Mouse (Mus musculus) kidney, postnatal 4 days (tissue): ENCODE results near the gene Cmtr1.
"Not testable (repeated sequence)": the region's sequence is repeated elsewhere in the genome, so short reads cannot be mapped to it uniquely, and the experiment has no call there.

Source experiments
- DNase-seq, 2 experiments: peaks; one replicate each; pipeline ENCODE4 v3.0.0; 2021; ENCODE audit warnings: mixed read lengths in 2 of 2

The Cmtr1 gene

DNA sequence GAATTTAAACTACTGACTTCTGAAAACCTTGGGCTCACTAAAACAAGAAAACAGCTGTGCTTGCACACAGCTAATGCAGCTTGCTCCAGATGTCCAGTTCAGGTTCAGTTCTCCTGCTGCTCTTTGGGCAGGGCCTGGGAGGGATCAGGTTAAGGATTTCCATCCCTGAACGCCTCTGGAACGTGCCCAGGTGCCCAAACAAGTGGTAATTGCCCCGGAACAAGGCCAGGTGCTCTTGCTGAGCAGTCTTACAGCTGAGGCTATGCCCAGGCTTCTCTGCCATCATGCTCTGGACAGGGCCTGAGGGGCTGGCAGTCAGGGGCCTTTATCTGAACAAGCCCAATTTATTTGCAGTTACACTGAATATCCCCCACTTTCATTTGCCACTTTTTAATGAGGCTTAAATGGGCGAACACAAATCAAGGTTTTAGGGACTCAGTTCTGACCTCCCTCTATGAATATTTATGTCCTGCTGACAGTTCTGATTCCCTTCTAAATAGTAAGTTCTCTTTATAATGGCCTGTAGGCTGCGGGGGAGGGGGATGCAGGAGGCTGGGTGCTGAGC lies 46.7 kb downstream of the Cmtr1 start:
- peak in 1 of 2 experiments; percentile 46 for DNase-seq

DNA sequence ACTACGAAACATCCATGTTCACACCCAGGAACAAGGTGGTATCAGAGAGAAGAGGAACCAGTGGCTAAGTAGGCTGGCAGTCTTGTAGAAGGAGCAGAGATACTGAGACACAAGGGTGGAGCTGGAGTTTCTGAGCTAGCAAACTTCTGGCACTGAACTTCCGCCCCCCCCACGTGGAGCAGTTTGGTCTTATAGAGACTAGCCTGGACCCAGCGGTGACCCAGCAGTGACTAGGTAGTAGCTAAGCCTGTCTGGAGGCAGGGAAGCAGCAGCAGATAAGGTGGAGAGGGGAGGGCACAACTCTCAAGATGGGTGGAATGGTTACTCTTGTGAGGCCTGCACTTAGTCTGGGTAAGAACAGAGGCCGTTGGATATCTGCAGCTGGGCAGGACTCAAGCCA lies 48.4 kb downstream of the Cmtr1 start:
- DNase-seq, result no peak

DNA sequence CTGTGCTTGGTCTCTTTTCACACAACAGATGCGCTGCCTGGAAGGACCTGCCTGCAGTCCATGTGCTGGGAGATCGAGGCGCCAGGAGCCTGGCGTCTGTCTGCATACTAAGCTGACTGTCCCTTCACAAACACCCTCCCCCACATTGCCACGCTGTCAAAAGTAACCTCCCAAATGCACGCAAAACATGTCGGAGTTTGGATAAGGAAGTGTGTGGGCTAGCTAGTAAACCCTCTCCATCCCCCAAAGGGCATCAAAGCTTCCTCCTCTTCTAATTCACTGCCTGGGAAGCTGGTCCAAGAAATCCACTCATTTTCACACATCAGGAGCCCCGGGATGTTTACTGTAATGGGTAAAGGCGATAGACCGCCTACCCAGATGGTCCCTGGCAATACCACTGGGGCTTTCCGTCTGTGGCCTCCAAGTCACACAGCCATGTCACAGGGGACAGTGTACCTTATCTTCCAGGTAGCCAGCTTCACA lies 50.2 kb downstream of the Cmtr1 start:
- DNase-seq, result peak in 1 of 2 experiments; percentile 31

DNA sequence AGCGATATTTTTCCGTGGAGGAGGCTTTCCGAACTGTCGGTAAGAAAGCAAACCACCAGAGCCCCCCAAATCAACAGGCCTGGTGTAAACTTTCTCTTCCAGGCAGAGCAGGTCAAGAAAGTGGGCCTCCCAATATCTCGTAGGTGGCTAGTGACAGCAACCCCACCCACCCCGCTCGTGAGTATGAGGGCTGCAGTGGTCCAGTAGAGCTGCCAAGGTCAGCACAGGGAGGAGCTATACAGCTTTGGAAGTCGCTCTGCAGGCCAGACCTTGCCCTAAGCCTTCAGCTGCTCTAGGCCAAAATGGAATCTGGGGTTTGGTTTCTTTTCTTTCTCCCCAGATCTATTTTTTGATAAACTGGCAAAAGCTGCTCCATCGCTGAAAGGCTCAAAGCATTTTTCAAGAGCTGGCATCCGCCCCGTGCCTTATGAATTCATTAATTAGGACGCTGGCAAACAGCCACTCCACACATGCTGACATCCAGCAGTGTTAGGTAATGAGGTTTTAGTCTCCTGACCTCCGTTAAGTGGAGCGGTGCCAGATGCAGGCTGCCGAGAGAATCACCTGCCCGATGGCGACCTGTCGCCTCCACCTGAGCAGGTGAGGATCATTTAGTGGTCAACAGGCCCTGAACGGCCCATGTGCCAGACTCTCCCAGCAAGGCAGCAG lies 50.8 kb downstream of the Cmtr1 start:
- peak; percentile 61 to 72 for DNase-seq

DNA sequence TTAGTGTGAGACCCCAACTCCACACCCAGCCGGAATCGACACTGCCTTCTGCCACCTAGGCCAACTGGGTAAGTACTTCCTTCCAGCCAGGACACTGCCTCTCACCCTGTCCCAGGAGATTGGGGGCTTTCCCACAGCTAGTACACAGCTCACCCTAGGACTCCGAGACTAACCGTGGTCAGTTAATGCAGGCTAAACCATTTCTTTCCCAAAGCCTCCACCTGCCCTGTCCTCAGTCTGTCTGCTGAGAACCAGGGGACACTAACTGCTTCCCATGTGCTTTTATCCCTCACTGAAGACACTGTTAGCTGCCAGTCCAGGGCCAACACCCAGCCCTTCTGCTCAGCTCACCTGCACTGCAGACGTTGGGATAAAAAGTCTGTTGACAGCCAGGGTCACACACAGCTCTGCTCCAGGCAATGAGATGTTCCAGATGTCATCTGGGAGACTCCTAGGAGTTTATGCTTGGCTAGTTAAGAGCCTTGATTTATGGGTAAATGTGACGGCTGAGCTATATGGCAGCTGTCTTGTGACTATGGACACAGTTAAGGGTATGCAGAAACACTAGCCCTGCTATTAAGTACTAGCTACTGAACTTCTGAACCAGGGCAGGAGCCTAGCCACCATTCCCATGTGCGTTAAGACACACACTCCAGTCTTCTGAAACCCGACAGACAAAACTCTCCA lies 51.5 kb downstream of the Cmtr1 start:
- DNase-seq, result no peak

DNA sequence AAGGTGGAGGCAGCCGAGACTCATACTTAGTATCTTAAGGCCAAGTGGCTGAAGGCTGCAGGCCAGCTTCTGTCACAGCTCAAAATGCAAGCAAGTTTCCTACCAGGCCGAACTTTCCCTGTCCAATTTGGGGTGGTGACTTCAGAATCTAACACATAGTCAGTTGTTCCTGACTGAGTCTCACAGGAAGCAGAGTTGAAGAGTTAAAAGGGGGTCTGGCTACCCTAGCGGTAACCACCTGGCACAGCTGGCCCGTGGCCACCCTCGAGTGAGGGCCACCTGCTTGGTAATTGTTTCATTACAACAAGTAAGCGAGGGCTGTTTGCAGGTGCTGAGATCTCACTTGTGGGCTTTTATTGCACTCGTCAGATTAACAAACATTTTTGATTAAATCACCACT lies 52.2 kb downstream of the Cmtr1 start:
- DNase-seq, result peak in 1 of 2 experiments; percentile 39

DNA sequence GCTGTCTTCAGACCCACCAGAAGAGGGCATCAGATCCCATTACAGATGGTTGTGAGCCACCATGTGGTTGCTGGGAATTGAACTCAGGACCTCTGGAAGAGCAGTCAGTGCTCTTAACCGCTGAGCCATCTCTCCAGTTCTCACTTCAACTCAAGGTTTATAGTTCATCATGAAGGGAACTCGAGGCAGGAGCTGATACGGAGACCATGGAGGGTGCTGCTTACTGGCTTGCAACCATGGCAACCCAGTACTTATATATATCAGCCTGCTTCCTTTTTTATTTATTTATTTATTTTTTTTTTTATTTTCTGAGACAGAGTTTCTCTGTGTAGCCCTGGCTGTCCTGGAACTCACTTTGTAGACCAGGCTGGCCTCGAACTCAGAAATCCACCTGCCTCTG lies 53.3 kb downstream of the Cmtr1 start:
- not testable (repeated sequence) for DNase-seq

DNA sequence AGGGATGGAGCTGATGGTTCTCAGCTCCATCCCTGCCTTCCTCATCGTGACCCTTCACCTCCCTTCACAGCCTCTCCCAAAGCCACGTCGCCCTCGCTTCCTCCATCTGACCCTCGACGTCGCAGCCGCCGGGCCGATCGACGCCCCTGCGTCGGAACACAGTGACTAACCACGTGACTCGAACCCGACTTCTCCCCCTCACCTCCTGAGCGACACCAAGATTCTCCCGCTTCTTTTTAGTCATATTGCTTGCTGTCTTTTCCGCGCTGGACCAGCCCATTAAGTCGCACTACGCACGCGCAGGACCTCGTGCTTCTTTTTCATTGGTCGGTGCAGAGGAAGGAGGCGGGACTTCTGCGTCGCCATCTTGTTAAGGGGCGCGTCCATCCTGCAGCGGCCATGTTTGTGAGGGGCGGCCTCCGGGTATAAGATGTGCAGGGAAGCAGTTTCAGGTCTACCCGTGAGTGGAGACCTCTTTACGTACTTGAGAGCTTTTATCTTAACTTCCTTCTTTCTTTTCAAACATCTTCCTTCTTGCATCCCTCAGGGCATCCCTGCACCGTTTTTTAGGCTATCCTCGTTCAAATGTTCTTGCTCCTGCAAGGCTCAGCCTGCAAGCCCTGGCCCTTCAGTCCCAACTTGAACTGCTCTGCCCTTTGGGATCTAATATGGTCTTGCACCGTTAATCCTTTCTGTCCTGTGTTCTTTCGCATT lies 56.5 kb downstream of the Cmtr1 start, which contains the start of gene Ccdc167:
Ccdc167 (minus strand) TSS at position 313 of the 714 bp plus-strand sequence.
- DNase-seq, result peak; percentile 96 to 97

DNA sequence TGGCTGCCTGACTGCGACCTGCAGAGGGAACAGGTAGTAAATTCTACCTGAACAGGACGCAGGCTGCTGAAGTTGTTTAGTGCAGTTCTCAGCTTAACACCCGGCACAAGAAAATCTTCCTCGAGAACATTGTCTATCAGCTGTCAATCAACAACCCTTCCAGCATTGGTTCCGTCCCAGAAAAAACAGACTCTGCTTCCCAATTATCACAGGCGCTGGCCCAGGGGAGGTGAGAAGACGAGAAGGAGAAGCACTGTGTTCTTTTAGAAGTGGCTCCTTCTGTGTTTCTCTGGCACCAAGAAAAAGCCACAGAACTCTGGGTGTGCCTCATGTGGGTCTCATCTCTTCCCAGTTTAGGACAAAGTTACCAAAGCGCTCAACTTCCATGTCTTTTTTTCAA lies 58.3 kb downstream of the Cmtr1 start:
- DNase-seq, result no peak

DNA sequence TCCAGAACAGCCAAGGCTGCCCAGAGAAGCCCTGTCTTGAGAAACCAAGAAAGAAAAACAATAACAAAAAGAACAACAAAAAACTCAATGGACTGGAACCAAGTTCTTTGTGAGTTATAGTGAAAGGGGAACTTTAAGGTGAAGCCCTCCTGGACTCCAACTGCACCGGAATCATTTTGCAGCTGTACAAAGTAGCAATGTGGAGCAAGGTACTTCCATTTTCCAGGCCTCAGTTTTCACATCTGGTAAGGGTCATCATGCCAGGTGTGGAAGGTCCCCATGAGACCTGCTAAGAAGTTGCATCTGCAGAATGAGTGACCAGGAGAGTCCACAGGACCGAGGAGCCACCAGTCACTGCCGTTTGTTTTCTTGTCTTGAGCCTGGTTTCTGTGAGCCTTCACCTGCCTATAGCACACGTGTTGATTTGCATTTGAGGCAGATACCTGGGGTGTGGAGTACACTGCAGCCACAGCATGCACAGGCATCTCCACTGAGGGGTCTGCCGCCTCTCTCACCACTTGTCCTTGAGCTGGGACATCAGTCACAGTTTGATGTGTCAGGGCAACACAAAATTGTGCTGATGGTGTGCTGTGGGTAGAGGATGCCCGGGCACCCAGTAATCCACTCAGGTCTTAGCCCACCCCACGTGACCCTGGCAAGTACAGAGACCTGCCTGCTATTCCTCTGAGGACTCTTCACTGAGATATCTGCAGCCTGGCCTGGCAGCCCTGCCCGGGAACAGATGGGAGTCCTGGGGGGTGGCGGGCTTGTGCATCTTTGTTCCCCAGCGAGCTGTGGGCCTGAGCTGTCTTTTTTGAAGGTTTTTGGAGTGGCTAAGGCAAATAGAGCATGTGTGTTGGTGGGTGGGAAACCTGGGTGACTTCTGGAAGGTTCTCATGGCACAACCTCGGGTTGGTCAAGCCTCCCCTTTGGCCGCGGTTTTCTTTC lies 59.5 kb downstream of the Cmtr1 start:
- no peak for DNase-seq

DNA sequence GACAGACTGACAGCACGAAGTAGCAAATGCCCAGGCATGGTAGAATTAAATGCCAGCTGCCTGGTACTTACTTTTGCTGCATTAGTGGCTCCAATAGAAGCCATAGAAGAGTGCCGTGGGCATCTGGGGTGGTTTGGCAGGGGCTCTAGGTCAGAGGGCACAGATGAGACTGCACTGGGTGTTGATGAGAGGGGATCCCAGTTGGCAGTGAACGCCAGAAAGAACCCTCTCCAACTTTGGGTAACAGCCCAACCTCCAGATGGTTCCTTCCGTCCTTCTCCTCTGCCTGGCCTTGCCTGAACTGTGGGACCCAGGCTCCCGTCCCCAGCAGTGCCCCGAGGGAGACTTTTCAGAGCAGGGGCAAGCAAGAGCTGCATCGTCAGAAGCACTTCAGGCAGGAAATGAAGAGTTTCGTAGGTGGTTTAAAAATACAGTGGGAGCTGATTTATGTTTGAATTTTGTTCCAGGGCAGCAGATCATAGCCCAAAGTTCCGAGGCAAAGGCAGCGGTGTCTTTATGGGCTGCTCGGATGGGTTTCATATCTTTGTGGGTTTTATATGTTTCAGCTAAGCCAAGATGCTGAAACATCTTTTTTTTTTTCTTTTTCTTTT lies 60.5 kb downstream of the Cmtr1 start:
- no peak for DNase-seq

DNA sequence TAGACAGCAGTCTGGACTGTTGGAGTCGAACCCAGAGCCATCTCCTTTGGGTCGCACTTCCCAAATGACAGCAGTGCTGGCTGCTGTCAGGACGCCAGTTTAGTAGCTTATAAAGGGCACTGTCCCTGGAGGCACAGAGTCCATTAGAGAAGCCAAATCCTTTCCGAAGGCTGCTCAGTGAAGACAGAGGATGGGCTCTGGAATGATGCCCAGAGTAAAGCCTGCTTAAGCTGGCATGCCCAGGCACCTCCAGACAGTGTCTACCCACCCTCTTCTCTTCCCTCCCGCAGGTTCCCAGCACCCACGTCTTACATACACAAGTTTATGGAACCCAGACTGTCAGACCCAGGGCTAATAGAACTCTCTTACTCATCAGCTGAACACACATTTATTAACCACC lies 64.2 kb downstream of the Cmtr1 start:
- no peak for DNase-seq

DNA sequence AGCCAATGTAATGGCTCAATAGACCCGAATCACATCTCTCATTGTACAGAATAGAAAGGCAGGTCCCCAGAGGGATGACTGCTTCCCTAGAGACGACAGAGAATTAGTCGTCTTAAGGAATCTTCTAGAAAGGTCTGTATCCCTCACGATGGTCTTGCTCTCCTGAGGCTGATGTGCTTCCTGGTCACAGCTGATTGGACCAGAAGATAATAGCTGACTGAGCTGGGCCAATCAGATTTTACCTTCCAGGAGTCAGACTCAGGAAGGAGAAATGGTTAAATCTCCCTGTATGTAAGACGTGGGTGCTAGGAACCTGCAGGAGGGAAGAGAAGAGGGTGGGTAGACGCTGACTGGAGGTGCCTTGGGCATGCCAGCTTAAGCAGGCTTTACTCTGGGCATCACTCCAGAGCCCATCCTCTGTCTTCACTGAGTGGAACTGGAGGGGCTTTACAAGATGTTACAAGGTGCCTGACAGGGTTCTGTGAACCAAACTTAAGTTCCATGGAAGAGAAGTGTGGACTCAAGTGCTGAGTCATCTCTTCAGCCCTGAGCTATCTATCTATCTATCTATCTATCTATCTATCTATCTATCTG lies 64.7 kb downstream of the Cmtr1 start:
- DNase-seq, result no peak

DNA sequence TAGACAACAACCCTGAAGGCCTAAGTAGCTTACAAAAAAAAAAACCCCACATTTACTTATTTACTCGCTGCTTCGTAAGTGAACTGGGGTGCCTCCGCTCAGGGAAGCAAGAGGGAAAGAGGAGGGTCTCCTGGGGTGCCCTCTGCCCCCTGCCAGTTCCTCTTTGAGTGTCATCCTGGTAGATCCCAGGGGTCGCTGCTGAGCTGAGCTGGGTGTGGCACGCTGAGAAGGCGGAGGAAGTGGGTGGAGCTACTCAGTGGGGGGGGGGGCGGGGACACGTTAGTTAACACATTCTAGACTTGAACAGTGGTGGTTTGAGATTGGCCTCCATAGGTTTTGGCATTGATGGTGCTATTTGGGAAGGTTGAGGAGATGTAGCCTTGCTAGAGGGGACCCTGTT lies 67.7 kb downstream of the Cmtr1 start:
- DNase-seq, result no peak

DNA sequence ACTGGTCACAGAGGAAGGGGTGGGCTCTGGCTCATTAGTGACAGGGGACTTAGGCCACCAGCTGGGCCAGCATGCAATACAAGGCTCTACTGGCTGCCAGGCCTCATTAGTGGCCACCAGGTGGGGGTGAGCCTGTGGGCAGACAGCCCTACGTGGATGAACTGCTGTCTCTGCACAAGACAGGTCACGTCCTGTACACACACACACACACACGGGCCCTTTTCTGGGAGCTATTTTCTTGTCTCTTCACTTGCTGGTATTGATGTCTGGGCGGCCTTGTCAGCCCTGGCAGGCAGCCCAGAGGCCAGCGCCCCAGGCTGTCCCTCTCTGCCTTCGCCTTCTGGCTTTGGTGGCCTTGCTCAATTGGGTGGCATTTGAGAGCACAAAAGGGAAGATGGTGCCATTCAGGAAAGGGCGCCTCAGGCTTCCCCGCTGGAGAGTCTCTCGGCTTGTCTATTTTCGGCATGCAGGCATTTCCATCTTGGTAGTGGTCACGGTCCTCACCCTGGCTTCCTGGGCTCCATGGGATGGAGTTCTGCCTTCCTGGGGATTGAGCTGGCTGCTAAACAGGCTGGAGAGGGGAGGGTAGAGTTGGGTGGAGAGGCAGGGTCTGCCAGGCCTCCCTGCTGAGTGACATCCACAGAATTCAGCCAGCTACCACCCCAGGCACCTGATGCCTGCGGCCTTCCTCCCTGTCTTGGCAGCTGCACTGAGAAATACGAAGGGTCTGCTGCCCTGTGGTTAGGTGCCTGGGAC lies 70.3 kb downstream of the Cmtr1 start:
- DNase-seq, result peak in 1 of 2 experiments; percentile 25

DNA sequence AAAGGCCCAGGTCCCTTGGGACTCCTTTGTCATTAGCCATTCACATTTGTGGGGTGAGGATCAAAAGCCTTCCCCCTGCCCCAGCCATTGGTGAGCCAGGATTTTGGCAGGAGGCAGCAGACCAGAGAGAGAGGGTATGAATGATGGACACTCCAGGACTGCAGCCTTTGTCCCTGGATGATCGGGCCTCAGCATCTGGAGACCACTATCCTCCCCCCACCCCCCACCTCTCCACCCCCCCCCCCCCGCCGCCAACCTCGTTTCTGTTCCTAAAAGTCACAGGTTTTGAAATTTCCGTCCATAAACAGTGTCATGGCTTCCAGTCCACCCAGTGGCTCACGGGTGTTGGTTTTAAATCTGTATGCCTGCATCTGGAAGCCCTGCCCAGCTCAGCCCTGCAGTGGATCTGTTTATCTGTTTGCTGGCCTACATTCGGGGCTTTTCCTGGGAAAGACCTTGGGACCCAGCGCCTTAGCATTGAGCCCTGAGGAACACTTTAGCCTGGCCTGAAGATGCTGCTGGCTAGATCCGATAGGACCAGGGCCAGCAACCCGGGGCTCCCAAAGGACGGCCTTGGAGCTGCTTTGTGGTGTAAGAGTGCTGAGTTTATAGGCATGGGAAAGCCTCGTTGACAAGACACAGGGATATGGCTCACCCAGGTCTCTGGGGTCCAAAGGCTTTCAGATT lies 71.0 kb downstream of the Cmtr1 start:
- no peak for DNase-seq

DNA sequence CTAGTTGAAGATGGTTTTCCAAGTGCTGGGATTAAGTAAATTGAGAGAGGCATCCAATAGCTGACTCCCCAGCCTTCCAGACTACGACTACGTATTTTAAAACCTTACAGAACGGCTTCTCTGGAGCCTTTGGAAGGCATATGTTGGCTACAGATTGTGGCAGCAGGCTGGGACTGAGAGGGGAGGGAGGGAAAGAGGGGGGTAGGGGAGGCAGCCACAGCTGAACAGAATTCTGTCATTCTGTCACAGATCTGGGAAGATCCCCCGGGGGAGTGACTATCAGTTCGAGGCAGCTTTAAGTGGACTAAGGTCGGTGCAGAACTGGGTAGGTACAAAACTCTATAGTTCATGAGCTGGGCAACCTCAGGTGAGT lies 71.5 kb downstream of the Cmtr1 start:
- DNase-seq, result no peak

DNA sequence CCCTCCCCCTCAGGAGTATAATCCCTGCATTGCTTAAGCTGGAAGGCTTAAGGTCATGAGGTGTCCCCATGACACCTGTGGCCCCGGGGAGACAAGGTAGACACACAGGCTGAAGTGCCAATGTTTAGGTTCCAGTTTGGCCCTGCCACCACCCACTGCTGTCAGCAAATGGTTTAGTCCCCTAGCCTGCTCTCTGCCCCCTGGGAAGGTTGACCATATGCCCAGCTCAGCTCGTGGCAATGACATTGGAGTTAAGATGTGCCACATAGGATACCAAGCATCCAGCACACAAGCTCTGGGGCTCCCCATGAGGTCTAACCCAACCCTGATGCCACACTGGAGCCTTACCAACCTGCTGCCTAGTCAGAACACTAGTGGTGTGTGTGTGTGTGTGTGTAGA lies 72.1 kb downstream of the Cmtr1 start:
- no peak for DNase-seq

DNA sequence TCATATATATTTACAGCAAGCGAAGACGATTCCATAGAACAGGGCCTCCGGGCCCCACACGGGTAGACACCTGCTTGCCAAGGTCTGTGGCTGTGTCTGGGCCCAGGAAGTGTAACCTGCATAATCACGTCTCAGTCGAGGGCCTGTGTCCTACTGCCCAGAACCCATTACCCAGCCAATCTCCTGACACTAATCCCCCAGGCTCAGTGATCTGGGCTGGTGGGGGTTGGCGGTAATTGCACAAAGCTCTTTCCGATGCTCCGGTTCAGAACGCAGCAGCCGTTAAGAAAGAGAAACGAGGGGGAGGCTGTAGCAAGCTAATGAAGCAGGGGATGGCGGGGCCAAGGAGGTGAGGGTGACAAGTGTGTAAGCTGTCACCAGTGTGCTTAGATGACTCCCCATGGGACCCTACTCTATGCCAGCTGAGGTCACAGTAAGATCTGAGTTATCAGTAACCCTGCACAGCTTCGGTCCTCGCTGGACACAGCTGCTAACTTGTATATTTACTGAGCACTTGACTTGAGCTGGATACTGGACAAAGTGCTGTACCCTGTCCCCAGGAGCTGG lies 76.1 kb downstream of the Cmtr1 start:
- peak; percentile 36 to 54 for DNase-seq
